Mouse (Mus musculus) kidney, embryonic 16.5 days (tissue): Measurements from ENCODE around the gene Clpsl2. TPM values are rescaled to one million over a fixed set of nuclear protein-coding genes. Genes with fewer than 3 reads are reported as not detected.

Experiments
- ATAC-seq: fragments of 200-750 bp; cut with Nextera tagmentation; 2 replicates; pipeline ENCODE4 v1.8.0; 2017; ENCODE audit warnings: moderate TSS enrichment; ENCODE audit not compliant: low FRiP score, low TSS enrichment
- H3K27ac ChIP-seq: fragments of 300-500 bp; sonication (generic); 2 replicates; pipeline ENCODE4 v1.5.1; 2014; ENCODE audit warnings: low read length
- H3K27me3 ChIP-seq: fragments of 300-500 bp; sonication (generic); 2 replicates; pipeline ENCODE4 v1.6.1; 2014; ENCODE audit warnings: low read length, control low read depth, mixed read lengths; ENCODE audit not compliant: insufficient read depth
- H3K36me3 ChIP-seq: fragments of 300-500 bp; sonication (generic); 2 replicates; pipeline ENCODE4 v1.6.1; 2014; ENCODE audit warnings: low read length, control low read depth, mixed read lengths; ENCODE audit not compliant: insufficient read depth
- H3K4me1 ChIP-seq: fragments of 300-500 bp; sonication (generic); 2 replicates; pipeline ENCODE4 v1.6.1; 2014; ENCODE audit warnings: low read length, control low read depth, mixed read lengths; ENCODE audit not compliant: insufficient read depth
- H3K4me2 ChIP-seq: fragments of 300-500 bp; sonication (generic); replicated peaks from 2 replicates; pipeline ENCODE4 v1.6.1; 2014; ENCODE audit warnings: low read depth, low read length
- H3K4me3 ChIP-seq: fragments of 300-500 bp; sonication (generic); 2 replicates; pipeline ENCODE4 v1.5.1; 2014; ENCODE audit warnings: mild to moderate bottlenecking, low read length
- H3K9ac ChIP-seq: fragments of 300-500 bp; sonication (generic); replicated peaks from 2 replicates; pipeline ENCODE4 v1.6.1; 2014; ENCODE audit warnings: low read length
- H3K9me3 ChIP-seq: fragments of 300-500 bp; sonication (generic); 2 replicates; pipeline ENCODE4 v1.6.1; 2016; ENCODE audit warnings: low read length, control low read depth
- WGBS: fragments of 180-500 bp; shearing (Covaris S2); extraction: QIAGEN DNeasy Blood & Tissue Kit; methylation state at CpG from one replicate; pipeline ENCODE4 v1.1.7; 2014; 5-methylcytosine and 5-hydroxymethylcytosine counted together
- polyA plus RNA-seq: library from polyadenylated mRNA; unstranded; fragments of >200 nt; fragmentation: Nextera tagmentation; extraction: Ambion mirVana; gene quantifications from 2 replicates; pipeline ENCODE4 v1.2.1, GENCODE M21; 2015

The Clpsl2 gene
- polyA plus RNA-seq, 1 experiment from 2014 or later, result not detected

DNA sequence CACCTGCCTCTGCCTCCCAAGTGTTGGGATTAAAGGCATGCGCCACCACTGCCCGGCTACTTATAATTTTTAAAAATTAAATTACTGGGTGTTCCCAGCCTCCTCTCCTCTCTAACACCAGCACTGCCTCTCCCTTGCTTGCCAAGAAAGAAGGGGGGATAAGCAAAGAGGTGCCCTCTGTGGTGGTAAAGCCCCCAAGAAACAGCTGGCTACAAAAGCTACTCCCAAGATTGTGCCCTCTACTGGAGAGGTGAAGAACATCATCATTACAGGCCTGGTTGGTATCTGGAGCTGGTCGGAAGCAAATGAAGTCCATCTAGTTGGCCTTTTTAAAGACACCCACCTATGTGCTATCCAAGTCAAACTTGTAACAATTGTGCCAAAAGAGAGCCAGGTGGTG lies 29.4 kb upstream of the Clpsl2 start:
- WGBS, result 93% methylated on average over 3 of the region's 3 CpGs
- no peaks in the 10 kb centered on the region for H3K36me3 ChIP-seq
- peaks cover 36% of the 10 kb centered on the region for H3K4me1 ChIP-seq
- H3K4me3 ChIP-seq, result no peak overlapping the region
- no peak overlapping the region for H3K27ac ChIP-seq
- ATAC-seq, result no peak
- no peaks in the 10 kb centered on the region for H3K9me3 ChIP-seq
- H3K27me3 ChIP-seq, result no peaks in the 10 kb centered on the region; the same call in 1 of the 2 replicates
- H3K9ac ChIP-seq, result no peak overlapping the region
- H3K4me2 ChIP-seq, result no peak overlapping the region

DNA sequence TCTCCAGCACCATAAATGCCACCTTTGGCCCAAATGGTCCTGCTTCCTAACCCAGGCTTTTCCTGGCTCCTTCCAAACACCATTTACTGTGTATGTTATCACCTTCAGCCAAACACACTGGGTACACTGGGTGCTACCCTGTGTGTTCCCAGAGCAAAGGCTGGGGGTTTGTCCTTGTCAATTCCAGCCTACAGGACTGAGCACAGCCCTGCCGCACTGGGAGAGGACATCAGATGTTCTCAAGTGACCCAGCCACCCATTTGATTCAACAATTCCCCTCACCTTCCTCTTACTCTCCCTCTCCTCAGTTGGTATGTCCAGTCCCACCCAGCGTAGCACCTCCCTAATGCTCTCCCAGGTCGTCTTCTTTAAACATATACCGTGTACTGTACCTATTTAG lies 28.6 kb upstream of the Clpsl2 start:
- peaks cover 34% of the 10 kb centered on the region for H3K4me1 ChIP-seq
- no peak overlapping the region for H3K4me2 ChIP-seq
- H3K9me3 ChIP-seq, result no peaks in the 10 kb centered on the region
- WGBS, result 79% methylated on average over 4 of the region's 4 CpGs
- H3K9ac ChIP-seq, result no peak overlapping the region
- no peak for ATAC-seq
- no peaks in the 10 kb centered on the region for H3K36me3 ChIP-seq
- H3K27me3 ChIP-seq, result no peaks in the 10 kb centered on the region; the same call in 1 of the 2 replicates
- no peak overlapping the region for H3K4me3 ChIP-seq
- H3K27ac ChIP-seq, result no peak overlapping the region

DNA sequence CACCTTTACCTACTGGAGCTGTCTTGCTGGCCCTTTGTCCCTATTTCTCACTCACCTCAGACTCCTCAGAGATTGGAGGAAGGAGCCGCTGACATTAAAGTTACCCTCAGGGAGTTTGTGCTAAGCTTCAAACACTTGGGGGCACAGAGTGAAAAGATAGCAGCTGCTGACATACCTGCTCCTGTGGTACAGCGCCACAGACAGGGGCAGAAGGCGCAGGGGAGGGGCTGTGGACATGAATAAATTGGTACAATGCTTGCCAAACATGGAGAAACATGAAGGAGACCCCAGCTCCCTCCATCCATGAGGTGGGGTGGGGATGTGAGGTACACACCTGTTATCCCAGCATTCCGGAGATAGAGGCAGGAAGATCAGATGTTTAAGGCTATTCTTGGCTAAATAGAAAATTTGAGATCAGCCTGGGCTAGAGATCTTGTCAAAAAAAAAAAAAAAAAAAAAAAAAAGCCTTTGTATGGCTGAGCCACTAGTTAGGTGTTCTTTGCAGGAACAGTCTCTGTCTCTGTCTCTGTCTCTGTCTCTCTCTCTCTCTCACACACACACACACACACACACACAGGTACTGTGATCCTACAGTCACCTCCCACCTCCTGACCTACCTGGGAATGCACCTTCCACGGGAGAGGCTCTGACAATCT lies 28.0 kb upstream of the Clpsl2 start:
- no peak for ATAC-seq
- Histone ChIP-seq H3K9ac (no peak overlapping the region), H3K4me3 (no peak overlapping the region), H3K27ac (no peak overlapping the region), H3K4me1 (peaks cover 29% of the 10 kb centered on the region), H3K9me3 (no peaks in the 10 kb centered on the region), H3K4me2 (no peak overlapping the region), H3K27me3 (no peaks in the 10 kb centered on the region; the same call in 1 of the 2 replicates), H3K36me3 (no peaks in the 10 kb centered on the region)
- WGBS, result 53% methylated on average over 5 of the region's 5 CpGs

DNA sequence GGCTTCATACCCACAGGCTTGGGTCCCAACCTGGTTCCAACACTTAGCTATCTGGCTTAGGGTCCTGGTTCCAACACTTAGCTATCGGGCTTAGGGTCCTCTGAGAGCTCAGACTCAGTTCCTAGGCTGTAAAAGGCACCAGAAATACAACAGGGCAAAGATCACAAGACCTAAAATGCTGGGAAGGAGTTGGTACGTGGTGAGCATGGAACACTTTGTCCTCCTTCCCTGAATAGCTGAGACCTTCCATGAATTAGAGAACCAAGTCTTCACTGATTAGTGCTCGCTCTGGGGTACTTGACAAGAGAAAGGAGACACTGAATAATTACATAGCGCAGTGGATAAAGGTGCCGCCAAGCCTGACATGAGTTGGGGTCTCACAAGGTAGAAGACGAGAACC lies 27.3 kb upstream of the Clpsl2 start:
- H3K36me3 ChIP-seq, result no peaks in the 10 kb centered on the region
- H3K9me3 ChIP-seq, result no peaks in the 10 kb centered on the region
- H3K27me3 ChIP-seq, result no peaks in the 10 kb centered on the region; the same call in 1 of the 2 replicates
- no peak overlapping the region for H3K9ac ChIP-seq
- peak overlapping the region; percentile 57; the same call in 1 of the 2 replicates for H3K4me3 ChIP-seq
- peaks cover 27% of the 10 kb centered on the region for H3K4me1 ChIP-seq
- 30% methylated on average over 6 of the region's 6 CpGs for whole genome bisulfite sequencing
- no peak for ATAC-seq
- H3K4me2 ChIP-seq, result peak overlapping the region; percentile 82
- no peak overlapping the region for H3K27ac ChIP-seq

DNA sequence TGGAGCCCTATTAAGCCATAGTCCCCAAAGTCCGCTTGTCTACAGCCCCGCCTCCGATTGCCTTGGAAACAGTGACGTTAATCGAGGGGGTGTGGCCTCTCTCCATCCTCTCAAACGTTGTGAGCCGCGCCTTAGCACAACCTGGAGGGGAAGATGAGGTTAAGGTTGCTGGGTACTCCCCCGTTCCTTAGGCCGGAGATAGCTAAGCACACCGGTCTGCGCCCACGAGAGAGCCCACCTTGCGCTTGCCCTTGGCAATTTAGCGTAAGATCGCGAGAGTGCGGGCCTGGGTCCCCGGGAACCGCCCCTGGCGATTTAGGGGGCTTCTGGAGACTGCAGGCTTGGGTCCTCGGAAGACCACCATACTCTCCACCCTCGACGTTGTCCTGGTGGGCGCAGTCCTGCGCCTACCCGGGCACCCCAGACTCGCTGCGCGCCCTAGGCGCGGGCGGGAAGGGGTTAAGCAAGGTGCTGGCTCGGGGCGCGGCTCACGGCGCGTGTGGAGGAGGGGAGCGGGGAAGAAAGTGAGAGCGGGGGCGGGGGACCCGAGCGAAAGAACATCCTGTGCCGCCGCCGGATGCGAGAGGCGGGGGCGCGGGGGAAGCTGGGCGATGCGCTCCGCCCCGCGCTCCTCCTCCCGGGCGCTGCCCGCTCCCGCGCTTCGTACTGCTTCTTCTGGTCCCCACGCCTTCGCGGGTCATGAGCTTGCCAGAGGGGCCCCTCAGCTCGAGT lies 26.4 kb upstream of the Clpsl2 start:
- peak overlapping the region; percentile 82 for H3K4me2 ChIP-seq
- H3K36me3 ChIP-seq, result no peaks in the 10 kb centered on the region
- ATAC-seq, result peak; percentile 78
- peak overlapping the region; percentile 63 for H3K9ac ChIP-seq
- H3K27ac ChIP-seq, result peak overlapping the region; percentile 76
- under 1% methylated on average over 57 of the region's 66 CpGs for WGBS
- H3K27me3 ChIP-seq, result no peaks in the 10 kb centered on the region; the same call in 1 of the 2 replicates
- H3K9me3 ChIP-seq, result no peaks in the 10 kb centered on the region
- H3K4me3 ChIP-seq, result peak overlapping the region; percentile 57
- H3K4me1 ChIP-seq, result peaks cover 26% of the 10 kb centered on the region

DNA sequence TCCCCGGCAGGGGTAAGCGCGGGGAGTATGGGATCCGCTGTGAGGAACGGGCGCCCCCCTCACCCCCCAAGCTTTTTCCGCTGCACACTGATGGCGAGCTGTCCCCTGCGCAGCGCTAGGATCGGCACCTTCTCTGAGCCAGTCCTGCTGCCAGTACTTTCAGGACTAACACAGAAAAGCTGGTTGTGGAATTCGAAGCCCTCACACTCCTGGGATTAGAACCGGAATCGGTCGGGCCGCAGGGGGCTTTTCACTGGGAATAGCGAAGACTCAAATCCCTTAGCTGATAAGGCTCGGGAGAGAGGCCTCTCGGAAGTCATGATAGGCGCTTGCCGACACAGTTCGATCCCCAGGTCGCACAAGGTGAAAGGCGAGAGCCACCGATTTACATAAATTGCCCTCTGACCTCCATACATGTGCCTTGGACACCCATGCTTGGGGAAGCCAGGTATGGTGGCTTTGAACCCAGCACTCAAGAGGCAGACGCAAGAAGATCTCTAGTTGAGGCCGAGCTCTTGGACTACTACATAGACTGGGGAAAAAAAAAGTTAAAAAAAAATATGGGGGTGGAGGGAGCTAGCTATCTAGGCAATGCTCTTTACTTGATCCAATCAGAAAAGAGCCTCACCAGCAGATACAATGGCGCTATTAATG lies 25.7 kb upstream of the Clpsl2 start:
- H3K36me3 ChIP-seq, result no peaks in the 10 kb centered on the region
- H3K27ac ChIP-seq, result peak overlapping the region; percentile 76
- H3K4me2 ChIP-seq, result peak overlapping the region; percentile 82
- WGBS, result 10% methylated on average over 28 of the region's 28 CpGs
- peak; percentile 3; the same call in 1 of the 2 replicates for ATAC-seq
- H3K9me3 ChIP-seq, result no peaks in the 10 kb centered on the region
- H3K27me3 ChIP-seq, result no peaks in the 10 kb centered on the region; the same call in 1 of the 2 replicates
- H3K4me3 ChIP-seq, result peak overlapping the region; percentile 57
- peak overlapping the region; percentile 63 for H3K9ac ChIP-seq
- peaks cover 22% of the 10 kb centered on the region for H3K4me1 ChIP-seq

DNA sequence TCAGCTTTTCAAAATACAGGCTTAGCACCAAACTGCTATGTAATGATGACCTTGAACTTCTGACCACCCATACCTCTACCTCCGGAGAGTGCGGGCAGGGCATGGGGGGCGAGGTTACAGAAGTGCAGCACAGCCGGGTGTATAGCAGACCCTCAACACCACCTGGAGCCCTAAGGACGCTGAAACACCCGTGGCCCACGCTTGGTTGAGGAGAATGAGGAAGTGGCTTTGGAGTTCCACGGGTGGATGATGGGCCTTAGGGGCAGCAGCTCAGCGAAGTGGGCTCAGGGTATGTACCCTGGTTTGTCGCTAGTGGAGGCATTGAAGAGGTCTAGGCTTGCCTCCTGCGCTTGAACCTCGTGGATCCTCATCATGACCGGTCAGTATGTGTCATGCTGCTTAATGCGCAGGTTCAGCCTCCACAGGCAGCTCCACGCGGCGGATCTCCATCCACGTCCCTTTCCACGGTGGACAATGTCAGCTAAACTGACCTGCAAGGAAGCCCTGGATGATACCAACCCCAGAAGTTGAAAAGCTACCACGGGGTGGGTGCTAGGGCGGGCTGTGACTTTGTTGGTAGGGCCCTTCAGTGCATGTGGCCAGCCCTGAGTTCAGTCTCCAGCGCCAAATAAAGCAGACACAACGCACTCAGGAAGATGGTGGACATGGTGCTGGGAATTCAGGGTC lies 25.1 kb upstream of the Clpsl2 start:
- H3K36me3 ChIP-seq, result no peaks in the 10 kb centered on the region
- no peak overlapping the region for H3K27ac ChIP-seq
- no peaks in the 10 kb centered on the region; the same call in 1 of the 2 replicates for H3K27me3 ChIP-seq
- peak overlapping the region; percentile 82; the same call in 1 of the 2 replicates for H3K4me2 ChIP-seq
- no peaks in the 10 kb centered on the region for H3K9me3 ChIP-seq
- H3K9ac ChIP-seq, result no peak overlapping the region
- H3K4me3 ChIP-seq, result no peak overlapping the region
- WGBS, result 83% methylated on average over 23 of the region's 23 CpGs
- H3K4me1 ChIP-seq, result peaks cover 19% of the 10 kb centered on the region; the same call in 1 of the 2 replicates
- no peak for ATAC-seq

DNA sequence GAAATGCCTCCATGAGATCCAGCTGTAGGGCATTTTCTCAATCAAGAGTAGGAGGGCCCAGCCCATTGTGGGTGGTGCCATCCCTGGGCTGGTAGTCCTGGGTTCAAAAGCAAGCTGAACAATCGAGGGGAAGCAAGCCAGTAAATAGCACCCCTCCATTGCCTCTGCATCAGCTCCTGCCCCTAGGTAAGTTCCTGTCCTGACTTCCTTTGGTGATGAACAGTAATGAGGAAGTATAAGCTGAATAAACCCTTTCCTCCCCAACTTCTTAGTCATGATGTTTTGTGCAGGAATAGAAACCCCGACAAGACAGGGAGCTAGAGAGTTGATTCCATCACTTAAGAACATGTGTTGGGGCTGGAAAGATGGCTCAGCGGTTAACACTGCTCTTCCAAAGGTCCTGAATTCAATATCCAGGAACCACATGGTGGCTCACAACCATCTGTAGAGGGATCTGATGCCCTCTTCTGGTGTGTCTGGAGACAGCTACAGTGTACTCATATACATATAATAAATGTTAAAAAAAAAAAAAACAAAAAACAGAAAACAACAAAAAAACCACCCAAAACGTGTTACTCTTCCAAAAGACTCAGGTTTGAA lies 24.3 kb upstream of the Clpsl2 start:
- ATAC-seq, result no peak
- Histone ChIP-seq H3K27me3 (no peaks in the 10 kb centered on the region; the same call in 1 of the 2 replicates), H3K36me3 (no peaks in the 10 kb centered on the region), H3K4me2 (no peak overlapping the region), H3K9ac (no peak overlapping the region), H3K4me1 (peaks cover 19% of the 10 kb centered on the region; the same call in 1 of the 2 replicates), H3K27ac (no peak overlapping the region), H3K9me3 (no peaks in the 10 kb centered on the region), H3K4me3 (no peak overlapping the region)
- 76% methylated on average over 4 of the region's 4 CpGs for WGBS
